Mouse (Mus musculus): ENCODE data around the gene Nrip1.

The Nrip1 gene

GRCm38 (mm10) chr16:76372045-76372940 lies 1.3 kb downstream of the Nrip1 start:
- CTCF ChIA-PET, result interaction anchor here (0.6 to 1.2 kb wide), 2 partner anchors 10 to 248 kb away, joined by 3 to 12 read pairs; no protein-coding TSS in a partner anchor

GRCm38 (mm10) chr16:76371614-76371917 lies 2.1 kb downstream of the Nrip1 start:
- CTCF ChIA-PET, result interaction anchor here (0.6 kb wide), 1 partner anchor 248 kb away, joined by 12 read pairs; no protein-coding TSS in a partner anchor

GRCm38 (mm10) chr16:76370716-76371613 lies 2.7 kb downstream of the Nrip1 start:
- CTCF ChIA-PET, result interaction anchor here (0.5 to 0.7 kb wide), 2 partner anchors 186 to 528 kb away, joined by 3 read pairs; no protein-coding TSS in a partner anchor

- CTCF ChIA-PET, result interaction anchor here (0.5 to 0.7 kb wide), 2 partner anchors 187 to 529 kb away, joined by 3 read pairs; no protein-coding TSS in a partner anchor
These were observed 3.4 kb downstream of the Nrip1 start for GRCm38 (mm10) chr16:76370041-76370715.

GRCm38 (mm10) chr16:76369236-76369635 lies 4.4 kb downstream of the Nrip1 start:
- CTCF ChIA-PET, result no interaction called here

- CTCF ChIA-PET, result no interaction called here
These were observed 6.2 kb downstream of the Nrip1 start for GRCm38 (mm10) chr16:76367261-76367908.

- CTCF ChIA-PET, result no interaction called here
These were observed 7.7 kb downstream of the Nrip1 start for GRCm38 (mm10) chr16:76365790-76366406.

GRCm38 (mm10) chr16:76365237-76365636 lies 8.4 kb downstream of the Nrip1 start:
- CTCF ChIA-PET, result interaction anchor here (0.6 kb wide), 1 partner anchor 98 kb away, joined by 3 read pairs; no protein-coding TSS in a partner anchor

GRCm38 (mm10) chr16:76363641-76364040 lies 10.0 kb downstream of the Nrip1 start:
- CTCF ChIA-PET, result no interaction called here

GRCm38 (mm10) chr16:76362982-76363381 lies 10.6 kb downstream of the Nrip1 start:
- CTCF ChIA-PET, result no interaction called here

GRCm38 (mm10) chr16:76360441-76360840 lies 13.2 kb downstream of the Nrip1 start:
- CTCF ChIA-PET, result no interaction called here

- CTCF ChIA-PET, result no interaction called here
These were observed 14.9 kb downstream of the Nrip1 start for GRCm38 (mm10) chr16:76358757-76359156.

GRCm38 (mm10) chr16:76358128-76358748 lies 15.4 kb downstream of the Nrip1 start:
- CTCF ChIA-PET, result no interaction called here

- CTCF ChIA-PET, result interaction anchor here (0.6 kb wide), 1 partner anchor 344 kb away, joined by 4 read pairs; no protein-coding TSS in a partner anchor
These were observed 16.5 kb downstream of the Nrip1 start for GRCm38 (mm10) chr16:76357155-76357554.

GRCm38 (mm10) chr16:76355947-76356550 lies 17.6 kb downstream of the Nrip1 start:
- CTCF ChIA-PET, result no interaction called here

- CTCF ChIA-PET, result interaction anchor here (0.7 kb wide), 1 partner anchor 429 kb away, joined by 7 read pairs; no protein-coding TSS in a partner anchor
These were observed 18.4 kb downstream of the Nrip1 start for GRCm38 (mm10) chr16:76355267-76355666.

- CTCF ChIA-PET, result interaction anchor here (0.7 kb wide), 1 partner anchor 429 kb away, joined by 7 read pairs; no protein-coding TSS in a partner anchor
These were observed 18.8 kb downstream of the Nrip1 start for GRCm38 (mm10) chr16:76354841-76355240.

GRCm38 (mm10) chr16:76354289-76354688 lies 19.3 kb downstream of the Nrip1 start:
- CTCF ChIA-PET, result no interaction called here

GRCm38 (mm10) chr16:76350922-76351321 lies 22.7 kb downstream of the Nrip1 start:
- CTCF ChIA-PET, result interaction anchor here (0.6 kb wide), 1 partner anchor 12 kb away, joined by 3 read pairs; no protein-coding TSS in a partner anchor

GRCm38 (mm10) chr16:76349053-76349452 lies 24.6 kb downstream of the Nrip1 start:
- CTCF ChIA-PET, result no interaction called here
